Mouse (Mus musculus) liver, postnatal 0 days (tissue): ENCODE results near the gene Tmbim6.

Experiments
- CTCF ChIP-seq: sonication (generic); IDR thresholded peaks from 2 replicates; pipeline ENCODE4 v1.5.1; 2016; ENCODE audit warnings: antibody characterized with exemption, low read depth
- EP300 ChIP-seq: IDR thresholded peaks from 2 replicates; pipeline ENCODE4 v1.6.1; 2016; ENCODE audit warnings: antibody characterized with exemption, low read depth, mild to moderate bottlenecking

DNA sequence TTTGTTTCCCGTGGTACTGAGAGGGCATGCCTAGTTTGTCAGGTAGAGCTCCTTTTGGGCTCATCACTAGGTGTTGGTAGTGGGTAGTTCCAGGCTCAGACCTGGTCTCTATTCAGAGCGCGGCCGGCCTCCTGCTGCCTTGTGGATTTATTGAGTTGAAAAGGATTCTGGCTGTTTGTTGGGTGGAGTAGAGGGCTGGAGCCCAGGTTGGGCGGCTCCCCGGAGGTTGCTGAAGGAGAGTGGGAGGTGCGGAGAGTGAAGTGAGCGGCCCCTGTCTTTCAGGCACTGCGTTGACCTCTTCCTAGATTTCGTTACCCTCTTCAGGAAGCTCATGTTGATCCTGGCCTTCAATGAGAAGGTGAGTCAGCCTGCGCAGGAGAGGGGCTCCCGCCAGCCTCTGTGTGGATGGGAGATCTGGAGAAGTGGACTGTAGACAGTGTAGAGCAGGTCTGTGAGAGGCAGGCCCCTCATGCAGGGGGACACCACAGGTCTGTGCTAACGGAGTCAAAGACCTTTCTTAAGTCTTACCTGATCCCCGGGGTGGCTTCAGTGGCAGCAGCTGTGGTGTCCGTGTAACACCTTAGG lies 14.4 kb downstream of the Tmbim6 start:
- TF ChIP-seq CTCF: no peak
- TF ChIP-seq EP300: no peak
